Mouse (Mus musculus): ENCODE measurements around the gene Ctnna3.
A peak's percentile ranks its signal among the peaks of the same experiment; 100 is the strongest.

DNA sequence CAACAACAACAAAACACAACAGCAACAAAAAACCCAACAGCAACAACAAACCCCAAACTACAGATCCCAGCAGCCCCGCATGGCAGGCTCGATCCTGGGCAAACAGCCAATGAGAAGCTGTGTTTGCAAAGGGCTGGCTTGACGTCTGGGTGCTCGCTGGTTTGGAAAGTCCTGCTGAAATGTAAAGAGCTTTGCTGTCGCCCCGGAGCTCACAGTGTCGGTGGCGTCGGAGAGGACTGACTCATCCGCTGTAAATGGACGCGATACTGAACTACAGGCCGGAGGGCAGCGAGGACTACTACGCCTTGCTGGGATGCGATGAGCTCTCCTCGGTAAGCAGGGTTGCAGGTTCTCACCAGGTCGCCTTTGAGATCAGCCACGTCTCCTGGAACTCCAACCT is 43.5 kb upstream of the Ctnna3 start:
- TF ChIP-seq POLR2A (IDR thresholded peaks at IDR 0.05; ENCODE audit: insufficient read length, low read depth): peak; percentile 46
- no peak for TF ChIP-seq MAX (IDR thresholded peaks at IDR 0.05; ENCODE audit: low read depth)
- no peak for TF ChIP-seq USF1 (IDR thresholded peaks at IDR 0.05; ENCODE audit: low read depth)
- TF ChIP-seq E2F4 (IDR thresholded peaks at IDR 0.05; ENCODE audit: insufficient read depth): no peak
- TF ChIP-seq POLR2AphosphoS2 (IDR thresholded peaks at IDR 0.05; ENCODE audit: insufficient read length, low read depth): no peak
- TF ChIP-seq TCF12 (IDR thresholded peaks at IDR 0.05; ENCODE audit: insufficient read depth, poor library complexity, severe bottlenecking): no peak
- no peak for TF ChIP-seq SRF (IDR thresholded peaks at IDR 0.05; ENCODE audit: control insufficient read depth, insufficient read length, low read depth)
- no peak for TF ChIP-seq CEBPB (IDR thresholded peaks at IDR 0.05; ENCODE audit: insufficient read depth, poor library complexity, severe bottlenecking)
- no peak for TF ChIP-seq MYOG (IDR thresholded peaks at IDR 0.05; ENCODE audit: control insufficient read depth in 1 of 3, insufficient read depth in 1 of 3, insufficient read length in 2 of 3, low read depth in 2 of 3)
- no peak for TF ChIP-seq MYOD1 (IDR thresholded peaks at IDR 0.05; ENCODE audit: control insufficient read depth in 1 of 3, insufficient read length in 2 of 3, low read depth in 2 of 3)
- no peak for TF ChIP-seq TCF3 (IDR thresholded peaks at IDR 0.05; ENCODE audit: insufficient read length, low read depth)

Measured in myocyte (in vitro differentiated cells).